Mouse (Mus musculus) MEL (cell line): ENCODE results near the gene Idi1. TPM values are rescaled to one million over a fixed set of nuclear protein-coding genes. Genes with fewer than 3 reads are reported as not detected.
"Not testable (repeated sequence)": the region's sequence is repeated elsewhere in the genome, so short reads cannot be mapped to it uniquely, and the experiment has no call there.

Experiments used
- DNase-seq: peaks from one replicate; pipeline ENCODE4 v3.0.0; 2011; ENCODE audit warnings: low read depth, low spot score
- H3K27ac ChIP-seq: 2 replicates; pipeline ENCODE4 v1.5.1; 2012; ENCODE audit warnings: low read depth, mild to moderate bottlenecking, control low read depth, low read length, moderate library complexity; ENCODE audit not compliant: control insufficient read depth
- H3K27me3 ChIP-seq, 2 experiments: fragments of 150-350 bp in 1 of 2; sonication (generic) in 1 of 2; 2 replicates each; pipeline ENCODE4 v1.6.1; 2012; ENCODE audit warnings: low read length in 2 of 2, mild to moderate bottlenecking in 2 of 2, improper control_type of control experiment in 1 of 2, moderate library complexity in 1 of 2; ENCODE audit not compliant: insufficient read depth in 2 of 2, control insufficient read depth in 1 of 2
- H3K36me3 ChIP-seq, 2 experiments: 2 replicates each; pipeline ENCODE4 v1.6.1; 2012 to 2014; ENCODE audit warnings: low read length in 2 of 2, improper control_type of control experiment in 1 of 2, inconsistent platforms in 1 of 2, mild to moderate bottlenecking in 1 of 2; ENCODE audit not compliant: insufficient read depth in 2 of 2, control insufficient read depth in 1 of 2
- H3K4me1 ChIP-seq, 2 experiments: fragments of 150-350 bp in 1 of 2; sonication (generic) in 1 of 2; 2 replicates each; pipeline ENCODE4 v1.6.1; 2012; ENCODE audit warnings: low read length in 2 of 2, improper control_type of control experiment in 1 of 2, mild to moderate bottlenecking in 1 of 2; ENCODE audit not compliant: insufficient read depth in 2 of 2, control insufficient read depth in 1 of 2
- H3K4me3 ChIP-seq, 2 experiments: fragments of 150-350 bp in 1 of 2; sonication (generic) in 1 of 2; 2 replicates each; pipeline ENCODE4 v1.5.1; 2012; ENCODE audit warnings: low read depth in 2 of 2, low read length in 2 of 2, mild to moderate bottlenecking in 2 of 2, moderate library complexity in 2 of 2, control low read depth in 1 of 2, improper control_type of control experiment in 1 of 2; ENCODE audit not compliant: control insufficient read depth in 1 of 2, insufficient read depth in 1 of 2
- H3K79me2 ChIP-seq: 2 replicates; pipeline ENCODE4 v1.6.1; 2012; ENCODE audit warnings: mild to moderate bottlenecking, low read length, moderate library complexity; ENCODE audit not compliant: control insufficient read depth, poor library complexity, insufficient read depth
- H3K9ac ChIP-seq: 2 replicates; pipeline ENCODE4 v1.6.1; 2012; ENCODE audit warnings: low read depth, mild to moderate bottlenecking, control low read depth, low read length, moderate library complexity; ENCODE audit not compliant: control insufficient read depth, poor library complexity, severe bottlenecking
- H3K9me3 ChIP-seq: fragments of 150-350 bp; sonication (generic); replicated peaks from 2 replicates; pipeline ENCODE4 v1.6.1; 2012; ENCODE audit warnings: mild to moderate bottlenecking, low read length, improper control_type of control experiment, moderate library complexity; ENCODE audit not compliant: insufficient read depth
- BHLHE40 ChIP-seq: IDR thresholded peaks from 2 replicates; pipeline ENCODE4 v1.6.1; 2012; ENCODE audit warnings: low read depth, mild to moderate bottlenecking, inconsistent platforms, low read length, improper control_type of control experiment, borderline replicate concordance
- CHD1 ChIP-seq: IDR thresholded peaks from 2 replicates; pipeline ENCODE4 v1.6.1; 2012; ENCODE audit warnings: low read depth, mild to moderate bottlenecking, inconsistent platforms, low read length, improper control_type of control experiment
- CTCF ChIP-seq, 3 experiments: IDR thresholded peaks in 2 of 3; conservative IDR thresholded peaks in 1 of 3; 2 replicates each; pipeline ENCODE4 v1.5.1; 2011 to 2012; ENCODE audit warnings: low read length in 3 of 3, low read depth in 2 of 3, mild to moderate bottlenecking in 2 of 3, improper control_type of control experiment in 1 of 3, inconsistent platforms in 1 of 3, mixed read lengths in 1 of 3, moderate library complexity in 1 of 3; ENCODE audit not compliant: control insufficient read depth in 1 of 3, insufficient read depth in 1 of 3, poor library complexity in 1 of 3, severe bottlenecking in 1 of 3
- ELF1 ChIP-seq: IDR thresholded peaks from 2 replicates; pipeline ENCODE4 v1.6.1; 2014; ENCODE audit warnings: low read depth, mild to moderate bottlenecking, inconsistent platforms, low read length, improper control_type of control experiment, moderate library complexity
- ETS1 ChIP-seq: IDR thresholded peaks from 2 replicates; pipeline ENCODE4 v1.6.1; 2012; ENCODE audit warnings: low read depth, mild to moderate bottlenecking, inconsistent platforms, low read length, improper control_type of control experiment, moderate library complexity
- GABPA ChIP-seq: IDR thresholded peaks from 2 replicates; pipeline ENCODE4 v1.6.1; 2012; ENCODE audit warnings: low read depth, mild to moderate bottlenecking, inconsistent platforms, low read length, improper control_type of control experiment, moderate library complexity
- GATA1 ChIP-seq: IDR thresholded peaks from 2 replicates; pipeline ENCODE4 v1.6.1; 2011; ENCODE audit warnings: low read depth, low read length, improper control_type of control experiment
- JUND ChIP-seq: IDR thresholded peaks from 2 replicates; pipeline ENCODE4 v1.6.1; 2011; ENCODE audit warnings: low read depth, mild to moderate bottlenecking, improper control_type of control experiment, low read length
- KAT2A ChIP-seq: conservative IDR thresholded peaks from 2 replicates; pipeline ENCODE4 v1.6.1; 2012; ENCODE audit warnings: low read depth, low read length, improper control_type of control experiment, inconsistent platforms
- MAX ChIP-seq: IDR thresholded peaks from 2 replicates; pipeline ENCODE4 v1.6.1; 2011; ENCODE audit warnings: low read length, improper control_type of control experiment
- MAZ ChIP-seq: IDR thresholded peaks from 2 replicates; pipeline ENCODE4 v1.6.1; 2012; ENCODE audit warnings: low read depth, mild to moderate bottlenecking, inconsistent platforms, low read length, improper control_type of control experiment
- MEF2A ChIP-seq: IDR thresholded peaks from 2 replicates; pipeline ENCODE4 v1.6.1; 2014; ENCODE audit warnings: low read depth, mild to moderate bottlenecking, inconsistent platforms, low read length, improper control_type of control experiment; ENCODE audit not compliant: poor library complexity, insufficient replicate concordance, severe bottlenecking; ENCODE audit errors: extremely low read depth
- MXI1 ChIP-seq: IDR thresholded peaks from 2 replicates; pipeline ENCODE4 v1.6.1; 2011; ENCODE audit warnings: mild to moderate bottlenecking, low read depth, low read length, improper control_type of control experiment
- MYC ChIP-seq: IDR thresholded peaks from 2 replicates; pipeline ENCODE4 v1.6.1; 2011; ENCODE audit warnings: low read depth, mild to moderate bottlenecking, low read length, improper control_type of control experiment, moderate library complexity
- NELFE ChIP-seq: IDR thresholded peaks from 2 replicates; pipeline ENCODE4 v1.6.1; 2011; ENCODE audit warnings: low read depth, low read length, improper control_type of control experiment
- POLR2A ChIP-seq, 2 experiments: IDR thresholded peaks; 2 replicates each; pipeline ENCODE4 v1.6.1; 2011 to 2012; ENCODE audit warnings: low read length in 2 of 2, mild to moderate bottlenecking in 2 of 2, control low read depth in 1 of 2, improper control_type of control experiment in 1 of 2, low read depth in 1 of 2, moderate library complexity in 1 of 2; ENCODE audit not compliant: control insufficient read depth in 1 of 2, insufficient read depth in 1 of 2, poor library complexity in 1 of 2
- POLR2AphosphoS2 ChIP-seq: IDR thresholded peaks from 2 replicates; pipeline ENCODE4 v1.6.1; 2011; ENCODE audit warnings: low read length, improper control_type of control experiment
- RAD21 ChIP-seq: IDR thresholded peaks from 2 replicates; pipeline ENCODE4 v1.6.1; 2011; ENCODE audit warnings: mild to moderate bottlenecking, low read depth, low read length, improper control_type of control experiment
- SIN3A ChIP-seq: IDR thresholded peaks from 2 replicates; pipeline ENCODE4 v1.6.1; 2012; ENCODE audit warnings: low read length, improper control_type of control experiment, inconsistent platforms
- SMC3 ChIP-seq: IDR thresholded peaks from 2 replicates; pipeline ENCODE4 v1.6.1; 2011; ENCODE audit warnings: low read depth, low read length, improper control_type of control experiment
- TBP ChIP-seq: IDR thresholded peaks from 2 replicates; pipeline ENCODE4 v1.8.0; 2011; ENCODE audit warnings: low read depth, low read length, improper control_type of control experiment
- UBTF ChIP-seq: IDR thresholded peaks from 2 replicates; pipeline ENCODE4 v1.6.1; 2012; ENCODE audit warnings: low read depth, mild to moderate bottlenecking, inconsistent platforms, low read length, improper control_type of control experiment, moderate library complexity, borderline replicate concordance; ENCODE audit not compliant: insufficient read depth
- USF2 ChIP-seq, 2 experiments: IDR thresholded peaks; 2 replicates each; pipeline ENCODE4 v1.6.1; 2011 to 2012; ENCODE audit warnings: improper control_type of control experiment in 2 of 2, low read length in 2 of 2, borderline replicate concordance in 1 of 2, inconsistent platforms in 1 of 2, low read depth in 1 of 2, mild to moderate bottlenecking in 1 of 2; ENCODE audit not compliant: insufficient read depth in 1 of 2
- ZC3H11A ChIP-seq: IDR thresholded peaks from 2 replicates; pipeline ENCODE4 v1.6.1; 2012; ENCODE audit warnings: low read depth, mild to moderate bottlenecking, inconsistent platforms, low read length, improper control_type of control experiment
- ZKSCAN1 ChIP-seq: IDR thresholded peaks from 2 replicates; pipeline ENCODE4 v1.6.1; 2012; ENCODE audit warnings: low read depth, mild to moderate bottlenecking, inconsistent platforms, low read length, improper control_type of control experiment, moderate library complexity
- ZMIZ1 ChIP-seq: IDR thresholded peaks from 2 replicates; pipeline ENCODE4 v1.6.1; 2012; ENCODE audit warnings: low read depth, mild to moderate bottlenecking, inconsistent platforms, low read length, improper control_type of control experiment, moderate library complexity
- polyA plus RNA-seq, 2 experiments: library from polyadenylated mRNA; stranded (reverse) in 1 of 2; unstranded in 1 of 2; fragments of >175 nt in 1 of 2; fragments of >200 nt in 1 of 2; gene quantifications; 2 replicates each; pipeline versions ENCODE4 v1.2.1 to v1.2.4; 2012; ENCODE audit warnings: low replicate concordance in 2 of 2, low read depth in 1 of 2; ENCODE audit not compliant: insufficient read length in 2 of 2, insufficient read depth in 1 of 2, missing spikeins in 1 of 2
- total RNA-seq: library from RNA; depleted of rRNA; stranded (reverse); fragments of 300-350 nt; gene quantifications from 2 replicates; pipeline ENCODE4 v1.2.3, GENCODE M21; 2012

The Idi1 gene
- total and polyA plus RNA-seq, 3 experiments = 22.1 to 22.5 TPM; not detected in 1

GRCm38 (mm10) chr13:8888603-8889002 is 3.3 kb downstream of the Idi1 start:
- Histone ChIP-seq H3K36me3 (no peaks in the 10 kb centered on the region), H3K4me3 (no peak overlapping the region), H3K9me3 (no peaks in the 10 kb centered on the region), H3K79me2 (no peaks in the 10 kb centered on the region; the same call in 1 of the 2 replicates), H3K9ac (no peak overlapping the region), H3K27me3 (no peaks in the 10 kb centered on the region), H3K27ac (no peak overlapping the region), H3K4me1 (no peaks in the 10 kb centered on the region)
- peak; percentile 82 for DNase-seq
- TF ChIP-seq SMC3 (peak; percentile 66), SIN3A (0 out of 2 replicates have a peak, but pooled peaks have one; percentile 33), CTCF (IDR thresholded peaks at IDR 0.05 in 2 of 3, conservative IDR thresholded peaks at IDR 0.05 in 1 of 3; ENCODE audit: control insufficient read depth in 1 of 3, insufficient read depth in 1 of 3, low read depth in 2 of 3, low read length in 3 of 3, poor library complexity in 1 of 3, severe bottlenecking in 1 of 3) (peak; percentile 1 to 65 (median 63); a peak in 4 of 6 replicates), GATA1 (no peak), CHD1 (no peak), NELFE (no peak), ZC3H11A (peak; percentile 58), USF2 (IDR thresholded peaks at IDR 0.05; ENCODE audit: borderline replicate concordance in 1 of 2, insufficient read depth in 1 of 2, low read depth in 1 of 2, low read length in 2 of 2) (no peak), TBP (no peak), JUND (no peak), ZMIZ1 (no peak), ELF1 (no peak), ZKSCAN1 (no peak), GABPA (no peak), ETS1 (no peak), BHLHE40 (no peak), MAX (no peak), MAZ (no peak), UBTF (no peak), POLR2AphosphoS2 (no peak), MEF2A (no peak), KAT2A (no peak), POLR2A (IDR thresholded peaks at IDR 0.05; ENCODE audit: control insufficient read depth in 1 of 2, insufficient read depth in 1 of 2, low read depth in 1 of 2, low read length in 2 of 2, poor library complexity in 1 of 2) (no peak), MXI1 (0 out of 2 replicates have a peak, but pooled peaks have one; percentile 28), RAD21 (peak; percentile 76), MYC (0 out of 2 replicates have a peak, but pooled peaks have one; percentile 58)

GRCm38 (mm10) chr13:8905986-8906385 is 20.7 kb downstream of the Idi1 start:
- H3K9me3 ChIP-seq, DNase-seq, H3K4me3 ChIP-seq, H3K79me2 ChIP-seq, H3K9ac ChIP-seq, H3K4me1 ChIP-seq, H3K27ac ChIP-seq, H3K27me3 ChIP-seq, H3K36me3 ChIP-seq: not testable (repeated sequence)

GRCm38 (mm10) chr13:8913890-8914289 is 28.6 kb downstream of the Idi1 start:
- not testable (repeated sequence) for H3K27me3 ChIP-seq, DNase-seq, H3K4me3 ChIP-seq, H3K4me1 ChIP-seq, H3K9me3 ChIP-seq, H3K79me2 ChIP-seq, H3K9ac ChIP-seq, H3K36me3 ChIP-seq, H3K27ac ChIP-seq
